Mouse (Mus musculus) Patski (cell line): ENCODE results near the gene Syt16. TPM values are rescaled to one million over a fixed set of nuclear protein-coding genes. Genes with fewer than 3 reads are reported as not detected.

Experiments used
- ATAC-seq: fragments of 100-300 bp; one replicate; pipeline ENCODE4 v1.8.0; 2021
- CTCF ChIA-PET: fragments of 350-600 bp; sonication (Branson Sonifier 250); formaldehyde crosslinking; loops from one replicate; lab custom pipeline; 2022; ENCODE audit warnings: inconsistent platforms; lab: Charles Lee
- POLR2A ChIA-PET: fragments of 350-600 bp; sonication (Branson Sonifier 250); formaldehyde crosslinking; loops from one replicate; lab custom pipeline; 2022; ENCODE audit warnings: antibody characterized with exemption, inconsistent platforms; lab: Charles Lee
- DNase-seq: peaks from one replicate; pipeline ENCODE4 v3.0.0-alpha.2; 2011; ENCODE audit warnings: low read depth, low spot score
- H3K27me3 ChIP-seq: fragments of 371-371 bp; one replicate; pipeline ENCODE4 v1.5.1; 2021
- CTCF ChIP-seq: fragments of 100-300 bp; IDR thresholded peaks from one replicate; pipeline ENCODE4 v1.5.1; 2021
- in situ Hi-C: fragments of 300-500 bp; cut with MboI; formaldehyde crosslinking; loops from 3 replicates; pipeline ENCODE4 v1.11.1; 2018; ENCODE audit warnings: low pct_unique_long_range_greater_than_20kb, mixed read lengths
- polyA plus RNA-seq: library from polyadenylated mRNA; unstranded; gene quantifications from one replicate; pipeline ENCODE4 v1.2.3, GENCODE M21; 2021

Gene Syt16
- polyA plus RNA-seq, 1 experiment from 2014 or later = not detected

GRCm38 (mm10) chr12:74272545-74272944 lies 275.1 kb downstream of the Syt16 start:
- CTCF ChIA-PET = no interaction called here
- in situ Hi-C loops = no loop called here

GRCm38 (mm10) chr12:74277265-74277664 lies 279.8 kb downstream of the Syt16 start:
- TF ChIP-seq CTCF = no peak
- in situ Hi-C loops = loop anchor here (25.0 kb wide), 1 partner anchor 590 kb away; no protein-coding TSS in a partner anchor
- ChIA-PET POLR2A (no interaction called here), CTCF (no interaction called here)
- no peak for DNase-seq
- no peak for ATAC-seq
- H3K27me3 ChIP-seq = peaks cover 17% of the 10 kb centered on the region

More at GRCm38 (mm10) chr12:74272545-74272944, 275.1 kb downstream of the Syt16 start:
- TF ChIP-seq CTCF = no peak
- ATAC-seq = no peak
- DNase-seq = no peak
- POLR2A ChIA-PET = no interaction called here
- peaks cover 31% of the 10 kb centered on the region for H3K27me3 ChIP-seq

- ChIA-PET CTCF (no interaction called here), POLR2A (no interaction called here)
These were observed 283.9 kb downstream of the Syt16 start for GRCm38 (mm10) chr12:74281403-74281802.

GRCm38 (mm10) chr12:74282846-74283245 lies 285.4 kb downstream of the Syt16 start:
- ChIA-PET POLR2A (no interaction called here), CTCF (no interaction called here)
- DNase-seq = no peak
- H3K27me3 ChIP-seq = peaks cover 46% of the 10 kb centered on the region
- no peak for TF ChIP-seq CTCF
- in situ Hi-C loops = loop anchor here (25.0 kb wide), 1 partner anchor 596 kb away; no protein-coding TSS in a partner anchor
- no peak for ATAC-seq

More at GRCm38 (mm10) chr12:74281403-74281802, 283.9 kb downstream of the Syt16 start:
- ATAC-seq = no peak
- H3K27me3 ChIP-seq = peaks cover 43% of the 10 kb centered on the region
- no peak for TF ChIP-seq CTCF
- in situ Hi-C loops = loop anchor here (25.0 kb wide), 1 partner anchor 594 kb away; no protein-coding TSS in a partner anchor
- DNase-seq = no peak

GRCm38 (mm10) chr12:74284020-74284684 lies 286.7 kb downstream of the Syt16 start:
- no peak for DNase-seq
- H3K27me3 ChIP-seq = peaks cover 43% of the 10 kb centered on the region
- TF ChIP-seq CTCF = no peak
- CTCF ChIA-PET = no interaction called here
- in situ Hi-C loops = loop anchor here (25.0 kb wide), 1 partner anchor 597 kb away; no protein-coding TSS in a partner anchor
- no peak for ATAC-seq
- POLR2A ChIA-PET = interaction anchor here (0.6 kb wide), 1 partner anchor 1135 kb away, joined by 3 read pairs; no protein-coding TSS in a partner anchor

- CTCF ChIA-PET = no interaction called here
These were observed 287.2 kb downstream of the Syt16 start for GRCm38 (mm10) chr12:74284685-74285054.

GRCm38 (mm10) chr12:74290983-74291382 lies 293.5 kb downstream of the Syt16 start:
- CTCF ChIA-PET = no interaction called here
- in situ Hi-C loops = loop anchor here (5.0 to 25.0 kb wide), 2 partner anchors 279 to 604 kb away; no protein-coding TSS in a partner anchor

More at GRCm38 (mm10) chr12:74284685-74285054, 287.2 kb downstream of the Syt16 start:
- ATAC-seq (no peak), DNase-seq (no peak)
- POLR2A ChIA-PET = no interaction called here
- in situ Hi-C loops = loop anchor here (25.0 kb wide), 1 partner anchor 597 kb away; no protein-coding TSS in a partner anchor
- TF ChIP-seq CTCF = no peak
- H3K27me3 ChIP-seq = peaks cover 43% of the 10 kb centered on the region

GRCm38 (mm10) chr12:74293624-74294023 lies 296.2 kb downstream of the Syt16 start:
- in situ Hi-C loops = loop anchor here (5.0 to 25.0 kb wide), 2 partner anchors 281 to 606 kb away; no protein-coding TSS in a partner anchor
- H3K27me3 ChIP-seq = peaks cover 28% of the 10 kb centered on the region
- POLR2A ChIA-PET = no interaction called here
- no peak for ATAC-seq
- CTCF ChIA-PET = interaction anchor here (1.1 kb wide), 1 partner anchor 19 kb away, joined by 3 read pairs; no protein-coding TSS in a partner anchor
- DNase-seq = no peak
- TF ChIP-seq CTCF = peak; percentile 72

More at GRCm38 (mm10) chr12:74290983-74291382, 293.5 kb downstream of the Syt16 start:
- ATAC-seq (no peak), DNase-seq (no peak)
- H3K27me3 ChIP-seq = peaks cover 26% of the 10 kb centered on the region
- POLR2A ChIA-PET = no interaction called here
- no peak for TF ChIP-seq CTCF

- in situ Hi-C loops = loop anchor here (25.0 kb wide), 1 partner anchor 609 kb away; no protein-coding TSS in a partner anchor
- CTCF ChIA-PET = no interaction called here
- ATAC-seq (no peak), DNase-seq (no peak)
- H3K27me3 ChIP-seq = peaks cover 42% of the 10 kb centered on the region
- POLR2A ChIA-PET = interaction anchor here (0.7 kb wide), 2 partner anchors 218 to 810 kb away, joined by 4 to 6 read pairs; no protein-coding TSS in a partner anchor
- TF ChIP-seq CTCF = no peak
These were observed 298.9 kb downstream of the Syt16 start for GRCm38 (mm10) chr12:74296374-74296773.

GRCm38 (mm10) chr12:74301559-74301958 lies 304.1 kb downstream of the Syt16 start:
- no peak for DNase-seq
- CTCF ChIA-PET = no interaction called here

More at GRCm38 (mm10) chr12:74301559-74301958, 304.1 kb downstream of the Syt16 start:
- no peak for TF ChIP-seq CTCF
- no peak for ATAC-seq
- POLR2A ChIA-PET = no interaction called here
- in situ Hi-C loops = loop anchor here (25.0 kb wide), 1 partner anchor 1336 kb away; no protein-coding TSS in a partner anchor
- H3K27me3 ChIP-seq = peaks cover 32% of the 10 kb centered on the region
